Mouse (Mus musculus): Measurements from ENCODE around the gene Serpini1. TPM values are rescaled to one million over a fixed set of nuclear protein-coding genes. Genes with fewer than 3 reads are reported as not detected.
"Not testable (repeated sequence)": the region's sequence is repeated elsewhere in the genome, so short reads cannot be mapped to it uniquely, and the experiment has no call there.

Gene Serpini1
- polyA plus RNA-seq, 1 experiment from 2014 or later = 44.9 TPM

DNA sequence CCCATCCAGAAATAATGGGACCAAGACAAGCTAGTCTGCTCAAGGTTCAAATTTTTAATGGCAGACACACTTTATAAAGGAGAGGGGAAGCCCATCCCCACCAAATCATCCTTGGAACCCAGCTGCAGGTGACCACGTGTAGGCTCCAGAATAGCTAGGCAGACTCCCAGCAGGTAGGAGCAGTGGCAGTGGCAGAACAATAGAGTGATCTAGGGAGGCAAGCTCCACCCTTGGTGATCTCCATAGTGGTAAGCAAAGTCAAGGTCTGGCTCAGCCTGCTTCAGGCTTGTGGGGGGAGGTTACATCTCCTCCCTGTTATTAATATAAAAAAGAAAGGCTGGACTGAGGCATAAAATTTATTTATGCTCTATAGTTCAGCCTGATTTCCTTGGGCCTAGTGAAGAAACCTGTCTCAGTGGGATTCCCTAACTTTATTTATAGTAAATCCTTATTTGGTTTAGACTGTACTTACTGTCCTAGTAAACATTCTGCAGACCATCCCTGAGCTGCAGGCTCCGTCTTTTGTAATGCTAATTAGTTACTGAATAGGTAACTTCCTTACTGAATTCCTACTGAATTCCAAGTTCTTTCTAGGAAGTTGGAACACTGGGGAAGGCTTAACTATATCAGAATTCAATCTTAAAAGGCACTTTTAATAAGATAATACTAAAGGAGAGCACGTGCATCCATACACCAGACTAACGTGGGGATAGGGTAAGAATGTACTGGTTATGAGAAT lies 93.2 kb downstream of the Serpini1 start:
- not testable (repeated sequence) for H3K36me3 ChIP-seq (ENCODE audit: control insufficient read depth, insufficient read depth, low read length); DNase-seq (ENCODE audit: low spot score); H3K27ac ChIP-seq (ENCODE audit: low read depth); H3K9me3 ChIP-seq (ENCODE audit: control insufficient read depth, low read length); H3K9ac ChIP-seq (ENCODE audit: low read length); H3K27me3 ChIP-seq (replicated peaks; ENCODE audit: control insufficient read depth, insufficient read depth, low read length); H3K4me1 ChIP-seq (replicated peaks; ENCODE audit: control insufficient read depth, insufficient read depth, low read length); H3K4me2 ChIP-seq (ENCODE audit: low read length); H3K4me3 ChIP-seq (ENCODE audit: low read depth, low read length); ATAC-seq (replicated peaks; ENCODE audit: low FRiP score, low TSS enrichment, low read depth)
- 55% methylated on average over 4 of the region's 4 CpGs for WGBS

DNA sequence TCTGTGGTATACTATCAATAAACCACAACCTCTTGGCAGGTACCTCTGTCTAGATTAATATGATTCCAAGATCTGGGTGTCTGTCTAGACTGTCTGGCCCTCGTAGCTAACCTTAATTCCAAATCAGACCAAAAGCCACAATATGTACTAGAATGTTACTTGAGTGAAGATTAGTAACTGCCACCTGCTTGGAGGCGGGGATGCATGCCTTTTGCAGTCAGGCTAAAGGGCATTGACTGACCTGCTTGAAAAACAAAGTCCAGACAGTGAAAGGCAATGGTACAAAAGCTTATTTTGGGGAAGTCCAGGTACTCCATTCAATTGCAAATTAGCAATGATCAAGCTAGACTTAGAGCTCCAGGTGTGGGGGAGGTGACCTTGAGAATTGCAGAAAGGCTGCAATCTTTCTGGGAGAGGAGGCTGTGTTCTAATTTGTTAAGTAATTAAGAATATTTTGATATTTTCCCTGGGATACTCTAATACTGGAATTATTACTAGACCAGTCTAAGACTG lies 94.3 kb downstream of the Serpini1 start:
- ATAC-seq (replicated peaks; ENCODE audit: low FRiP score, low TSS enrichment, low read depth) (no peak), DNase-seq (ENCODE audit: low spot score) (no peak)

DNA sequence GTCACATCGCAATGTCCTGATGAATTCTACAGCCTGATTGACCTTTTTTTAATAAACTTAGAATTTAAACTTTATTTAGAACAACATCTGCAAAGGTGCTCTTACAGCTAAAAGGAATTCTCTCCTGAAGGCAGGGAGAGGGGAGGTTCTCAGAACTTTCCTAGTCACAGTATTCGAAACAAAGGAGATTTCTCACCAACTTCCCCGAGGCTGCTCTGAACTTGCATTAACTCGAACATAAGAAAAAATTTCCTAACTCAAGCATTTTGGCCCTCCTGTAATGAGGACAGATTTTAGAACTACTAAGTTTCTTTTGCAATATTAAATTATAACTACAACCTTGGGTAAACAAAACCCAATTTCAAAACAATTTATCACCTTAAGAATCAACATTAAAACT lies 96.6 kb downstream of the Serpini1 start:
- not testable (repeated sequence) for H3K36me3 ChIP-seq (ENCODE audit: control insufficient read depth, insufficient read depth, low read length); DNase-seq (ENCODE audit: low spot score); ATAC-seq (replicated peaks; ENCODE audit: low FRiP score, low TSS enrichment, low read depth); H3K4me3 ChIP-seq (ENCODE audit: low read depth, low read length); H3K4me1 ChIP-seq (replicated peaks; ENCODE audit: control insufficient read depth, insufficient read depth, low read length); H3K9me3 ChIP-seq (ENCODE audit: control insufficient read depth, low read length); H3K9ac ChIP-seq (ENCODE audit: low read length); H3K27ac ChIP-seq (ENCODE audit: low read depth); H3K4me2 ChIP-seq (ENCODE audit: low read length); H3K27me3 ChIP-seq (replicated peaks; ENCODE audit: control insufficient read depth, insufficient read depth, low read length)
- 68% methylated on average over 4 of the region's 4 CpGs for WGBS

More for the DNA sequence above, 94.3 kb downstream of the Serpini1 start:
- no peaks in the 10 kb centered on the region for H3K9me3 ChIP-seq (ENCODE audit: control insufficient read depth, low read length)
- H3K9ac ChIP-seq (ENCODE audit: low read length) = no peak overlapping the region
- H3K27me3 ChIP-seq (replicated peaks; ENCODE audit: control insufficient read depth, insufficient read depth, low read length) = no peaks in the 10 kb centered on the region
- no peak overlapping the region for H3K4me2 ChIP-seq (ENCODE audit: low read length)
- H3K27ac ChIP-seq (ENCODE audit: low read depth) = no peak overlapping the region
- H3K4me1 ChIP-seq (replicated peaks; ENCODE audit: control insufficient read depth, insufficient read depth, low read length) = no peaks in the 10 kb centered on the region
- H3K36me3 ChIP-seq (ENCODE audit: control insufficient read depth, insufficient read depth, low read length) = no peaks in the 10 kb centered on the region
- WGBS = 86% methylated on average over 2 of the region's 2 CpGs
- H3K4me3 ChIP-seq (ENCODE audit: low read depth, low read length) = no peak overlapping the region

DNA sequence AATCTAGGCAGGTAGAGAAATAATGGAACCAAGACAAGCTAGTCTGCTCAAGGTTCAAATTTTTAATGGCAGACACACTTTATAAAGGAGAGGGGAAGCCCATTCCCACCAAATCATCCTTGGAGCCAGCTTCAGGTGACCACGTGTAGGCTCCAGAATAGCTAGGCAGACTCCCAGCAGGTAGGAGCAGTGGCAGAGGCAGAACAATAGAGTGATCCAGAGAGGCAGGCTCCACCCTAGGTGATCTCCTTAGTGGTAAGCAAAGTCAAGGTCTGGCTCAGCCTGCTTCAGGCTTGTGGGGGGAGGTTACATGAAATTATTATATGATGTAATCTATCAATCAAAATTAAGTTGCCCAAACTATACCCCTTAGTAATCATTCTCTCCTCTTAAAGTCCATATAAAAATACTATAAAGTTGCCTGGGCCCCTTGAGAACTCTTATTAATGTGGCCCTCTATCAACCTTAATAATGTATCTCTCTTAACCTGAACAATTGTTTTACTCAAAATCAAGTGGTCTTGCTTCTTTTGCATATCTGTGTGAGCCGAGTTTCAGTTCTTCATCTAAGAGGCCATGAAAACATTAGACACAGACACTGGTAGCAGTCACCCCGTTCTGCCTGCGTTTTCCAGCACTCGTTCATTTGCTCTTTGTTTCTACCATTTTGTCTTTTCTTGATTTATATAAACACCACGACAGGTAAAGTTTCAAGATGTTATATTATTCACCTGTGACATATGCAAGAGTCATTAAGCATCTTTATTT lies 98.4 kb downstream of the Serpini1 start:
- Histone ChIP-seq H3K4me3 (ENCODE audit: low read depth, low read length) (no peak overlapping the region), H3K27ac (ENCODE audit: low read depth) (no peak overlapping the region), H3K27me3 (replicated peaks; ENCODE audit: control insufficient read depth, insufficient read depth, low read length) (no peaks in the 10 kb centered on the region), H3K9me3 (ENCODE audit: control insufficient read depth, low read length) (no peaks in the 10 kb centered on the region), H3K9ac (ENCODE audit: low read length) (no peak overlapping the region), H3K4me2 (ENCODE audit: low read length) (no peak overlapping the region), H3K36me3 (ENCODE audit: control insufficient read depth, insufficient read depth, low read length) (no peaks in the 10 kb centered on the region), H3K4me1 (replicated peaks; ENCODE audit: control insufficient read depth, insufficient read depth, low read length) (no peaks in the 10 kb centered on the region)
- DNase-seq (ENCODE audit: low spot score) (no peak), ATAC-seq (replicated peaks; ENCODE audit: low FRiP score, low TSS enrichment, low read depth) (no peak)
- WGBS = 77% methylated on average over 6 of the region's 6 CpGs

DNA sequence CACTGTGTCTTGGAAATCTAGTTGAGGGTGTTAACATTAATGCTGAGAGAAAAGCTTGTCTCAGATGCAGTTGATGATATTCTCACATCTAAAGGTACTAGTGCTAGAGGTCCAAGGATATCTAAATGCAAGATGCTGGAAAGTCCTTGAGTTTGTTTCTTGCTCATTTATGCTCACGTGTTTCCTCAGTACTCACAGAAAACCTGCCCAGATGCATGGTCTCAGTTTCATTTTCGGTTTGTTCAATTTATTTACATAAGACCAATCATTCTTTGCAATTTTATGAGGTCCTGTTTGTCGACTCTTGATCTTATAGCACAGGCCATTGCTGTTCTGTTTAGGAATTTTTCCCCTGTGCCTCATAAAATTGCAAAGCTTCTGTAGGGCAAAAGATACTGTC lies 109.6 kb downstream of the Serpini1 start:
- Histone ChIP-seq H3K9me3 (ENCODE audit: control insufficient read depth, low read length) (no peaks in the 10 kb centered on the region), H3K36me3 (ENCODE audit: control insufficient read depth, insufficient read depth, low read length) (no peaks in the 10 kb centered on the region), H3K4me2 (ENCODE audit: low read length) (no peak overlapping the region), H3K4me1 (replicated peaks; ENCODE audit: control insufficient read depth, insufficient read depth, low read length) (no peaks in the 10 kb centered on the region), H3K27me3 (replicated peaks; ENCODE audit: control insufficient read depth, insufficient read depth, low read length) (no peaks in the 10 kb centered on the region), H3K4me3 (ENCODE audit: low read depth, low read length) (no peak overlapping the region), H3K9ac (ENCODE audit: low read length) (no peak overlapping the region), H3K27ac (ENCODE audit: low read depth) (no peak overlapping the region)
- WGBS = 64% methylated on average over 3 of the region's 3 CpGs
- no peak for ATAC-seq (replicated peaks; ENCODE audit: low FRiP score, low TSS enrichment, low read depth)
- no peak for DNase-seq (ENCODE audit: low spot score)

DNA sequence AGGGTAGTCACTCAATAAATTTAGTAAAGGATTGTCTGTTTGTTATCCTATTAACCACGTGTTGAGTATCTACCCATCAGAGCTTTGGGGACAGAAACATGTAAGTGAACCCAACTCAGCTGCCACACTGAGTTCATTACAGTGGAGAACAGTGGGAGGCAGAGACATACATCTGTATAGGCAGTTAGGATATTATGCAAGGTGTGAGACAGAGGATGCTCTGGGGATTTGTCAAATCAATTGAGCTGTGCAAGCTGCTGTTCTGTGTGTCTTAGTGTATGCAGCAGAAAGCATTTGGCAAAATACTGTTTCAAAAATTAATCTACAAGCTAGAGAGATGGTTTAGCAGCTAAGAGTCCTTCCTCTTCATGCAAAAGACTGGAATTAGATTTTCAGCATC lies 113.1 kb downstream of the Serpini1 start:
- Histone ChIP-seq H3K9ac (ENCODE audit: low read length) (no peak overlapping the region), H3K27me3 (replicated peaks; ENCODE audit: control insufficient read depth, insufficient read depth, low read length) (no peaks in the 10 kb centered on the region), H3K4me1 (replicated peaks; ENCODE audit: control insufficient read depth, insufficient read depth, low read length) (no peaks in the 10 kb centered on the region), H3K4me3 (ENCODE audit: low read depth, low read length) (no peak overlapping the region), H3K4me2 (ENCODE audit: low read length) (no peak overlapping the region), H3K9me3 (ENCODE audit: control insufficient read depth, low read length) (no peaks in the 10 kb centered on the region), H3K27ac (ENCODE audit: low read depth) (no peak overlapping the region), H3K36me3 (ENCODE audit: control insufficient read depth, insufficient read depth, low read length) (no peaks in the 10 kb centered on the region)
- DNase-seq (ENCODE audit: low spot score) (no peak), ATAC-seq (replicated peaks; ENCODE audit: low FRiP score, low TSS enrichment, low read depth) (no peak)
- 52% methylated on average over 1 of the region's 1 CpGs for WGBS

DNA sequence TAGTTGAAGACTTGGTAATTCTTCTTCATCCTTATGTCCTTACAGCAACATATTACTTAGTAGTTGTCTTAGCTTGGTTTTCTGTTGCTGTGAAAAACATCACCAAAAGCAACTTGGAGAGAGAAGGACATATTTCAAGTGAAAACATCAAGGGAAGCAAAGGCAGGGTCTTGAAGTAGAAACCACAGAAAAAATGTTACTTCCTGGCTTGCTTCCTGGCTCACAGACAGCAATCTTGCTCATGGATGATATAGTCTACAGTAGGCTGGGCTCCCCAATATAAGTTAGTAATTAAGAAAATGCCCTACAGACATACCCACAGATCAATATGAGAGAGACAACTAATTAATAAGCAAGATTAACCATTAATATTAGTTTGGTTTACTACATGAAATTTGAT lies 125.5 kb downstream of the Serpini1 start:
- ATAC-seq (replicated peaks; ENCODE audit: low FRiP score, low TSS enrichment, low read depth) (no peak), DNase-seq (ENCODE audit: low spot score) (no peak)
- Histone ChIP-seq H3K27me3 (replicated peaks; ENCODE audit: control insufficient read depth, insufficient read depth, low read length) (no peaks in the 10 kb centered on the region), H3K9ac (ENCODE audit: low read length) (no peak overlapping the region), H3K27ac (ENCODE audit: low read depth) (no peak overlapping the region), H3K36me3 (ENCODE audit: control insufficient read depth, insufficient read depth, low read length) (no peaks in the 10 kb centered on the region), H3K4me2 (ENCODE audit: low read length) (no peak overlapping the region), H3K4me1 (replicated peaks; ENCODE audit: control insufficient read depth, insufficient read depth, low read length) (no peaks in the 10 kb centered on the region), H3K4me3 (ENCODE audit: low read depth, low read length) (no peak overlapping the region), H3K9me3 (ENCODE audit: control insufficient read depth, low read length) (no peaks in the 10 kb centered on the region)

DNA sequence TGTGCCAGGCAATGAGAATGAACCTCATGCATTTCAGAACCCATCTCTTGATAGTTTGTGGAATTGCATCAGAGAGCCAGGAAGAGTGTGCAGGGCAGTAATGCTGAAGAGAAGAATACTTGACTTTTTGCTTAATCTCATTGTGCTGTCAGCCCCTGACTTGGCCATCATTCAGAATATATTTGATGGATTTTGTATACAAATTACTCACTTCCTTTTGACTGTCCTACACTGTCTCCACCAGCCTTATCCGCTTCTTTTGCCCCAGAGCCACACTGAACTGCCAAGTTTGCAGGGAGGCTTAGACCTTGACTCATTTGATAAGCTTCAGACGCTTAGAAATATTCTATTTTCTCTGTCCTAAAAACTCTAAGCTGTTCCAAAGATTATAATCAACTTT lies 129.4 kb downstream of the Serpini1 start:
- ATAC-seq (replicated peaks; ENCODE audit: low FRiP score, low TSS enrichment, low read depth) = no peak
- H3K36me3 ChIP-seq (ENCODE audit: control insufficient read depth, insufficient read depth, low read length) = no peaks in the 10 kb centered on the region
- no peak for DNase-seq (ENCODE audit: low spot score)
- H3K27ac ChIP-seq (ENCODE audit: low read depth) = no peak overlapping the region
- no peaks in the 10 kb centered on the region for H3K9me3 ChIP-seq (ENCODE audit: control insufficient read depth, low read length)
- no peaks in the 10 kb centered on the region for H3K4me1 ChIP-seq (replicated peaks; ENCODE audit: control insufficient read depth, insufficient read depth, low read length)
- H3K4me2 ChIP-seq (ENCODE audit: low read length) = no peak overlapping the region
- no peak overlapping the region for H3K4me3 ChIP-seq (ENCODE audit: low read depth, low read length)
- no peaks in the 10 kb centered on the region for H3K27me3 ChIP-seq (replicated peaks; ENCODE audit: control insufficient read depth, insufficient read depth, low read length)
- H3K9ac ChIP-seq (ENCODE audit: low read length) = no peak overlapping the region
- WGBS = 67% methylated on average over 2 of the region's 2 CpGs

All from intestine, embryonic 14.5 days (tissue).